Comparison of ENCODE assay signal across 17 mouse cellular contexts in the genomic region with DNA sequence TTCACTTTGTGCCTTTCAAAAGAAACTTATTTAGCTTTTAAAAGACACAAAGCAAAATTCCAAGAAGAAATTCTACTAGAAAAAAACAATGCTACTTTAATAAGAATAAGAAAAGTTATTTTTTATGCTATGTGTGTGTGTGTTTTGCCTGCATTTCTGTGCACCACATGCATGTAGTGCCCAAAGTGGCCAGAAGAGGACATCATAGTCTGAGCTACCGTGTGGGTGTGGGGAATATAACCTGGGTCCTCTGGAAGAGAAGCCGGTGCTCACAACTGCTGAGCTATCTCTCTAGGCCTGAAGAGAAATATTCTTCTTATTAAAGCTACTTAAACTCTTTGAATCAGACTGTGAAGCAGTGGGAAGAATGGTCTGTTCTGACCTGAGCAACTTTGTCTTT. TPM values are rescaled to one million over a fixed set of nuclear protein-coding genes. Genes with fewer than 3 reads are reported as not detected.
DNase-seq lines count a peak whose midpoint lies in the region; ATAC-seq and TF ChIP-seq lines count a peak whose summit lies in the region.
"Had no signal": no experiment of that assay in that cellular context is flagged by ENCODE, and none has a peak within 500 bp of the region (broad histone marks: within the 10 kb centered on the region; RNA-seq: fewer than 3 reads in every experiment).

No protein-coding gene starts in this region.

- no peaks in the 10 kb centered on the region for H3K36me3 ChIP-seq in liver, embryonic 14.5 days (replicated peaks; ENCODE audit: control insufficient read depth, insufficient read depth, low read depth)
- H3K36me3 ChIP-seq in liver, embryonic 12.5 days = peaks cover 7% of the 10 kb centered on the region; the same call in 1 of the 2 replicates
- 0 out of 2 replicates have a peak, but pooled peaks cover 8% of the 10 kb centered on the region for H3K36me3 ChIP-seq in E14TG2a.4 (ENCODE audit: insufficient read depth, low read length)

- TF ChIP-seq EP300 in liver, embryonic 14.5 days (IDR thresholded peaks at IDR 0.05; ENCODE audit: low read depth) = no peak

- no peaks in the 10 kb centered on the region for H3K9me3 ChIP-seq in liver, embryonic 14.5 days (ENCODE audit: control insufficient read depth, low read length)
- H3K9me3 ChIP-seq in liver, embryonic 12.5 days (replicated peaks) = no peaks in the 10 kb centered on the region
- H3K9me3 ChIP-seq in E14TG2a.4 (ENCODE audit: low read length) = no peaks in the 10 kb centered on the region
- H3K9me3 ChIP-seq: forebrain, embryonic 13.5 days; liver, embryonic 13.5 days; megakaryocyte, embryonic 14.5 days had no signal

- TF ChIP-seq CTCF in gastrocnemius, adult 2 months (IDR thresholded peaks at IDR 0.05) = peak; percentile 62
- peak; percentile 16; the same call in 1 of the 2 replicates for TF ChIP-seq CTCF in liver, embryonic 14.5 days (IDR thresholded peaks at IDR 0.05; ENCODE audit: low read depth)
- TF ChIP-seq CTCF in E14TG2a.4 (conservative IDR thresholded peaks at IDR 0.05; ENCODE audit: low read length) = peak; percentile 38

- WGBS in liver, embryonic 14.5 days (ENCODE audit: insufficient replicate concordance) = 71% methylated on average over 2 of the region's 2 CpGs
- 64% methylated on average over 2 of the region's 2 CpGs for WGBS in liver, embryonic 12.5 days (ENCODE audit: insufficient replicate concordance)

- intact Hi-C loops in gastrocnemius, adult 2 months (cut with DNase I) = no loop called here

- no peak overlapping the region for H3K27ac ChIP-seq in gastrocnemius, adult 2 months
- H3K27ac ChIP-seq in liver, embryonic 14.5 days = no peak overlapping the region
- H3K27ac ChIP-seq in liver, embryonic 12.5 days = no peak overlapping the region
- H3K27ac ChIP-seq: forebrain, embryonic 13.5 days; liver, embryonic 13.5 days had no signal

- peak; percentile 21 for DNase-seq in gastrocnemius, adult 2 months
- DNase-seq in gastrocnemius, postnatal 4 days (ENCODE audit: low spot score in 2 of 2) = no peak
- DNase-seq in liver, embryonic 14.5 days (ENCODE audit: low read depth in 3 of 3, low spot score in 3 of 3) = no peak
- DNase-seq in embryo, embryonic 10.5 days (ENCODE audit: low spot score) = peak; percentile 16
- no peak for DNase-seq in frontal cortex, postnatal 14 days (ENCODE audit: low spot score in 2 of 2)
- DNase-seq: adrenal gland, postnatal 36 days; cerebellum, adult 11-12 months; gastrocnemius, postnatal 25 days; heart, postnatal 14 days; liver, embryonic 13.5 days; spleen, adult 18-20 months had no signal

- no peaks in the 10 kb centered on the region for H3K27me3 ChIP-seq in liver, embryonic 14.5 days (ENCODE audit: control insufficient read depth, insufficient read depth, low read length)
- H3K27me3 ChIP-seq in liver, embryonic 12.5 days (replicated peaks) = no peaks in the 10 kb centered on the region
- H3K27me3 ChIP-seq in E14TG2a.4 (ENCODE audit: insufficient read depth, low read length) = no peaks in the 10 kb centered on the region
- H3K27me3 ChIP-seq: forebrain, embryonic 13.5 days; liver, embryonic 13.5 days; megakaryocyte, embryonic 14.5 days had no signal

- no peak overlapping the region for H3K4me2 ChIP-seq in liver, embryonic 14.5 days (ENCODE audit: low read depth)
- no peak overlapping the region for H3K4me2 ChIP-seq in liver, embryonic 12.5 days
- H3K4me2 ChIP-seq: forebrain, embryonic 13.5 days; liver, embryonic 13.5 days had no signal

- ATAC-seq in liver, embryonic 14.5 days (ENCODE audit: insufficient read depth) = no peak
- no peak for ATAC-seq in liver, embryonic 12.5 days
- ATAC-seq in erythroid progenitor cell, adult 5-6 weeks (replicated peaks; ENCODE audit: low FRiP score, poor library complexity, severe bottlenecking) = no peak
- ATAC-seq: forebrain, embryonic 13.5 days had no signal

- no peaks in the 10 kb centered on the region for H3K4me1 ChIP-seq in liver, embryonic 14.5 days (replicated peaks; ENCODE audit: control insufficient read depth in 2 of 2, insufficient read depth in 2 of 2, low read length in 1 of 2)
- H3K4me1 ChIP-seq in liver, embryonic 12.5 days = no peaks in the 10 kb centered on the region
- peaks cover 6% of the 10 kb centered on the region; the same call in 1 of the 2 replicates for H3K4me1 ChIP-seq in E14TG2a.4 (replicated peaks; ENCODE audit: low read depth, low read length)
- H3K4me1 ChIP-seq: liver, embryonic 13.5 days had no signal

- H3K4me3 ChIP-seq in gastrocnemius, adult 2 months = no peak overlapping the region
- no peak overlapping the region for H3K4me3 ChIP-seq in liver, embryonic 14.5 days (ENCODE audit: insufficient read depth in 1 of 2, low read depth in 2 of 2, low read length in 2 of 2)
- H3K4me3 ChIP-seq in liver, embryonic 12.5 days = no peak overlapping the region
- H3K4me3 ChIP-seq in E14TG2a.4 (replicated peaks; ENCODE audit: low read length) = no peak overlapping the region
- H3K4me3 ChIP-seq: forebrain, embryonic 13.5 days; liver, embryonic 13.5 days; megakaryocyte, embryonic 14.5 days had no signal

- no peak overlapping the region for H3K9ac ChIP-seq in liver, embryonic 14.5 days (replicated peaks)
- H3K9ac ChIP-seq in liver, embryonic 12.5 days = no peak overlapping the region
- H3K9ac ChIP-seq: forebrain, embryonic 13.5 days; liver, embryonic 13.5 days had no signal

RNA-seq across cellular contexts. Expression of gene Odf2l, which starts 29.1 kb away (rescaled TPM):
- 1 to 10 TPM; 7.1 to 9.9 TPM for total RNA-seq in gastrocnemius, adult 2 months (2021)
- 10 to 100 TPM; 11.3 to 17.6 TPM for total RNA-seq in gastrocnemius, postnatal 4 days (2021)
- polyA plus RNA-seq in liver, embryonic 14.5 days (2012; rRNA removed) = 3.9 and 5.6 TPM in 2 replicates
- 4.9 and 7.6 TPM in 2 replicates for polyA plus RNA-seq in liver, embryonic 14.5 days (2014; fragmentation: Nextera tagmentation; extraction: Ambion mirVana)
- 8.3 and 9.5 TPM in 2 replicates for polyA plus RNA-seq in liver, embryonic 12.5 days (2016; fragmentation: Nextera tagmentation; extraction: Ambion mirVana)
- total RNA-seq in erythroid progenitor cell, adult 5-6 weeks (2015; ENCODE audit: low replicate concordance) = 25.6 and 33.1 TPM in 2 replicates
- 29.3 and 33.0 TPM in 2 replicates for total RNA-seq in erythroid progenitor cell, adult 5-6 weeks (2017; ENCODE audit: low replicate concordance)

RNA-seq across cellular contexts. Expression of gene Clca2, which starts 48.2 kb away (rescaled TPM):
- under 1 TPM in 1 of 2 experiments, not detected in 1; 0.10 TPM for total RNA-seq in gastrocnemius, adult 2 months (2021)
- under 1 TPM; 0.75 to 0.81 TPM for total RNA-seq in gastrocnemius, postnatal 4 days (2021)
- not detected in 2 replicates for polyA plus RNA-seq in liver, embryonic 14.5 days (2012; rRNA removed)
- polyA plus RNA-seq in liver, embryonic 14.5 days (2014; fragmentation: Nextera tagmentation; extraction: Ambion mirVana) = not detected in 2 replicates
- not detected in 2 replicates for polyA plus RNA-seq in liver, embryonic 12.5 days (2016; fragmentation: Nextera tagmentation; extraction: Ambion mirVana)
- total RNA-seq in erythroid progenitor cell, adult 5-6 weeks (2015; ENCODE audit: low replicate concordance) = not detected in 2 replicates
- not detected in 2 replicates for total RNA-seq in erythroid progenitor cell, adult 5-6 weeks (2017; ENCODE audit: low replicate concordance)
- total RNA-seq: left cerebral cortex, postnatal 14 days had no signal
- polyA plus RNA-seq: forebrain, embryonic 13.5 days; liver, embryonic 13.5 days had no signal

Comparison
In these comparisons a context has a peak if more than half of its experiments do, and no peak if none do; other contexts are left out.
1. DNase-seq: peak in gastrocnemius, adult 2 months (single experiment) and embryo, embryonic 10.5 days (single experiment); none in gastrocnemius, postnatal 4 days (0 of 2), liver, embryonic 14.5 days (0 of 3) and frontal cortex, postnatal 14 days (0 of 2).
2. Peak in every context shown above with its lines, with median percentiles within 50 percentile points of each other: CTCF ChIP-seq.